Mouse (Mus musculus): ENCODE results near the gene Rbpj.
"Not testable (repeated sequence)": the region's sequence is repeated elsewhere in the genome, so short reads cannot be mapped to it uniquely, and the experiment has no call there.

Gene Rbpj

GRCm38 (mm10) chr5:53670321-53670938 lies 204.5 kb downstream of the Rbpj start:
- no peak for DNase-seq (ENCODE audit: low spot score in 2 of 2)

GRCm38 (mm10) chr5:53671507-53671906 lies 205.6 kb downstream of the Rbpj start:
- DNase-seq (ENCODE audit: low spot score in 2 of 2): no peak

- peak; percentile 27 to 71 for DNase-seq (ENCODE audit: low spot score in 2 of 2)
These were observed 206.4 kb downstream of the Rbpj start for GRCm38 (mm10) chr5:53672352-53672751.

- not testable (repeated sequence) for DNase-seq (ENCODE audit: low spot score in 2 of 2)
These were observed 207.7 kb downstream of the Rbpj start for GRCm38 (mm10) chr5:53673493-53674150.

GRCm38 (mm10) chr5:53676671-53677070 lies 210.7 kb downstream of the Rbpj start:
- DNase-seq (ENCODE audit: low spot score in 2 of 2): no peak

GRCm38 (mm10) chr5:53678036-53678767 lies 212.2 kb downstream of the Rbpj start:
- DNase-seq (ENCODE audit: low spot score in 2 of 2): no peak

GRCm38 (mm10) chr5:53679651-53680050 lies 213.7 kb downstream of the Rbpj start:
- DNase-seq (ENCODE audit: low spot score in 2 of 2): no peak

- no peak for DNase-seq (ENCODE audit: low spot score in 2 of 2)
These were observed 218.0 kb downstream of the Rbpj start for GRCm38 (mm10) chr5:53683916-53684315.

GRCm38 (mm10) chr5:53684417-53684816 lies 218.5 kb downstream of the Rbpj start:
- no peak for DNase-seq (ENCODE audit: low spot score in 2 of 2)

- no peak for DNase-seq (ENCODE audit: low spot score in 2 of 2)
These were observed 219.7 kb downstream of the Rbpj start for GRCm38 (mm10) chr5:53685623-53686022.

- no peak for DNase-seq (ENCODE audit: low spot score in 2 of 2)
These were observed 220.4 kb downstream of the Rbpj start for GRCm38 (mm10) chr5:53686379-53686778.

- DNase-seq (ENCODE audit: low spot score in 2 of 2): no peak
These were observed 222.4 kb downstream of the Rbpj start for GRCm38 (mm10) chr5:53688326-53688725.

GRCm38 (mm10) chr5:53691577-53691976 lies 225.6 kb downstream of the Rbpj start:
- no peak for DNase-seq (ENCODE audit: low spot score in 2 of 2)

GRCm38 (mm10) chr5:53692100-53692499 lies 226.1 kb downstream of the Rbpj start:
- no peak for DNase-seq (ENCODE audit: low spot score in 2 of 2)

- no peak for DNase-seq (ENCODE audit: low spot score in 2 of 2)
These were observed 226.7 kb downstream of the Rbpj start for GRCm38 (mm10) chr5:53692662-53693061.

GRCm38 (mm10) chr5:53696701-53697100 lies 230.7 kb downstream of the Rbpj start:
- DNase-seq (ENCODE audit: low spot score in 2 of 2): no peak

- no peak for DNase-seq (ENCODE audit: low spot score in 2 of 2)
These were observed 231.8 kb downstream of the Rbpj start for GRCm38 (mm10) chr5:53697794-53698193.

GRCm38 (mm10) chr5:53702686-53703085 lies 236.7 kb downstream of the Rbpj start:
- no peak for DNase-seq (ENCODE audit: low spot score in 2 of 2)
